Mouse (Mus musculus): ENCODE results near the gene Ppdpf.

Gene Ppdpf

DNA sequence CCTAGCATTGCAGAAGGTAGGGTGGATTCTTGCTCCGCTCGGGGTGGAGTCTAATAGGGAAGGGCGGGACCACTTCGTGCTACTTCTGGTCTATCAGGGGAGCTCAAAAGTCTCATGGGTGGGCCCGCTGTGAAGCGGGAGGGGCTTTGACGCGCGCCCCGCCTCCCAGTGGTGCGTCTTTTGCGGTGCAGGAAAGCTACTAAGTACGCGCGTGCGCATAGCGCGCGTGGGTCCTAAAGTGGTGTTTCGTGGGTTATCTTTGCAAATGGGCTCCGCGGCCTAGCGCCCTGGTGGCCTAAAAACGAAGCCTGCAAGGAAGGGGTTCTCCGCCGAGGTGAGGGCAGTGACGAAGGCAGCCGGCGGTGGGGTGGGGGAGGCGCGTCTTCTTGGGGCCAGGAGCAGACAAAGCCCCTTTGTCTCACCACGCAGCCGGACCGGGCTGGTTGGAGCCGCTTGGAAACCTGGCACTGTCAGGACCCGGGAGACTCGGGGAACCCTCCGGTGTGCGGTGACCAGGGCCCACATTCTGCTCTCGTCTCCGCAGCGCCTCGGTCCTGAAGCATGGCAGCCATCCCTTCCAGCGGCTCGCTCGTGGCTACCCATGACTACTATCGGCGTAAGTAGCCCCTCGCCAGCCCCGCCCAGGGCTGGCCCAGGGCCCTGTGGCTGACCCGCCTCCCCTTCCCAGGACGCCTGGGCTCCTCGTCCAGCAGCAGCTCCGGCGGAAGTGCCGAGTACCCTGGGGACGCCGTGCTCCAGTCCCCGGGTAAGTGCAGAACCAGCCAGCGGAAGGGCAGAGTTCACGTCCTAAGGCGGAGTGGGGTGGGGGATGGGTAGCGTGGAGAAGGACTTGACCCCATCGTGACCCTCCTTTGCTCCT, at the start of gene Ppdpf:
TSS of gene Ppdpf (plus strand) at position 127 of the 880 bp plus-strand sequence.
- peak; percentile 95 to 97 for DNase-seq

DNA sequence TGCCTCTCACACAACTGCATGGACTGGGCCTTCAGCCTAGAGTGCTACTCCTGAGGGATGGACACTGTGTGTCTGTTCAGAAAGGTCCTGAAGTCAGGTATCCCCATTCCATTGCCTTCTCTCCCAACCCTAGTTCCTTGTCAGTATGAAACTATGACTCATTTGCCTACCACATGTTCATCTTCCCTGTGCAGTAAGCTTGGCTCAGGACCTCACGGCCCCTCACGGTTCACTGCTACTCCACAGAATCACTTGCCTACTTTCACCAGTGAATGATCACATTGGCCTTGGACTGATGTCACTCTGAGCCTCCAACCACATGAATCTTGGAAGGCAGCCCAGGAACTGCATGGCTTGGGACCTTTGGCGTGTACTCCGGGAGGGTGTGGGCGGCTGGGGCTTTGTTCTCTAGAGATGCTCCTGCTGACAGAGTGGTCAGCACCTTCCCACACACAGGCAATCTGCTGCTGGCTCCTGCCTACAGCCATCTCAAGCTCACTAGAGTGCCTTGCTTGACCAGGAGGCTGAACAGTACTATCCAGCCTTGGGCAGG, 47.3 kb upstream of the Ppdpf start:
- no peak for DNase-seq

DNA sequence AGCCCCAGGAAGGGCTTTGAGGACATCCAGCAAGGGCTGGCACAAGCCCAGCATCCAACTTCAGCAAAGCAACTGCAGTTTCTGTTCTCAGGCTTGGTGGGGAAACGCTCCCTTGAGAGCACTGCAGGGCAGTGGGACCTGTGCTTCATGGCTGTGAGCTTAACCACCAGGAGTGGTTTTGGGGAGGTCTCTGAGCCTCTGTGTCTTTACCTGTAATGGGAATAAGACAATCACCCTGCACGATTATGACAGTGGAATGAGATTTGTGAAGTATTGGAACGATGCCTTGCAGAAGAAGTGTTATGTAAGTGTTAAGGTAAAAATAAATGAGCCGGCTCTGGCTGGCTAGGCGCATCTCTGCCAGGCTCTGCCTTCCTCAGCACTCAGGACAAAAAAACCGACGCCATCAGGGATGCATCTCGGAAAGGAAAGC, 44.3 kb upstream of the Ppdpf start:
- DNase-seq: no peak

DNA sequence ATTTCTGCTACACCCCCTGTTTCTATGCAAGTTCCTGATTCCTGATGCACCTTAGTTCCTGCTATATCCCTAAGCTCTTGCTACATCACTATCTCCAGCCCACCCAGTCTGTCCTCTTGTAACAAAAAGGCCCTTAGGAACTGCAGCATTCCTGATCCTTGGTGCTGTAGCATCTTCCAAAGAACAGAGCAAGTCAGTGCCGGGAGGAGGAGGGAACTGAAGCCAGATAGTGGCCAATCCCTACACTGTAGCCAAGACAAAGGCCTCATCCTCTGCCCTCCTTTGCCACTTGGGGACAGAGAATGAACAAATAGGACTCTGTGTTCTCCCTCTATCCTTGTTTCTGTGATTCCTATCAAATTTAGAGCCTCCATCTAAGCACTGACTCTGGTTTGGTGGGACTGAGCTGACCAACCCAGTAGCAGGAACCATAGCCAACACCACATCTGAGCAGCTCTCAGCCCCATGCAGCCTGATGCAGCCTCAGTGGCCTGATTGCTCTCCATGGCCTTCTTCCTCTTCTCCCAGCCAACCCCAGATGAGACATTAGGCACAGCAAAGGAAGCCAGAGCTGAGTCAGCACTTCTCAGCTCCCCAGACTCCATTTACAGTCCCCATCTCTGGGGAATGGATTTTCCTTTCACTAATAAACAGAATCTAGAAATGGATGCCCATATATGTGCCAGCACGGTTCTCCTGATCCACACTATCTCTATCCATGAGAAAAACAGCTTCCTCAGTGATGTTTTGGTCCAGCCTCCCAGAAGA, 43.4 kb upstream of the Ppdpf start:
- DNase-seq: no peak

DNA sequence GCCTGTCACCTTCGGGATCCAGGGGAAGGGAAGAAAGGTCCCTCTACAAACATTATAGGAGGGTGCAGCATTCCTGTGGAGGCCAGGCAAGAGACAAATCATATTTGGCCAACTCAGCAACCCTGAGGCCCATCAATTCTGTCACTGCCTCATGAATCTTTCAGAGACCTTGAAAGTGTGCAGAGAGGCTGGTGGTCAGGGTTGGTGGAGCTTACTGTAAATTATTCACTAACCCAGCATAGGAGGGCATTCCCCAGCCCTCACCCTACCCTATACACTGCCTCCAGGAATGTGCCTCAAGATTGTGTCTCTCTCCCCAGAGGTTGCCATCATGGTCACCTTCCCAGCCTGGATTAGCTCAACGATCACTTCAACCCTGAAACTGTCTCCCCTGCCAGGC, 42.4 kb upstream of the Ppdpf start:
- no peak for DNase-seq

DNA sequence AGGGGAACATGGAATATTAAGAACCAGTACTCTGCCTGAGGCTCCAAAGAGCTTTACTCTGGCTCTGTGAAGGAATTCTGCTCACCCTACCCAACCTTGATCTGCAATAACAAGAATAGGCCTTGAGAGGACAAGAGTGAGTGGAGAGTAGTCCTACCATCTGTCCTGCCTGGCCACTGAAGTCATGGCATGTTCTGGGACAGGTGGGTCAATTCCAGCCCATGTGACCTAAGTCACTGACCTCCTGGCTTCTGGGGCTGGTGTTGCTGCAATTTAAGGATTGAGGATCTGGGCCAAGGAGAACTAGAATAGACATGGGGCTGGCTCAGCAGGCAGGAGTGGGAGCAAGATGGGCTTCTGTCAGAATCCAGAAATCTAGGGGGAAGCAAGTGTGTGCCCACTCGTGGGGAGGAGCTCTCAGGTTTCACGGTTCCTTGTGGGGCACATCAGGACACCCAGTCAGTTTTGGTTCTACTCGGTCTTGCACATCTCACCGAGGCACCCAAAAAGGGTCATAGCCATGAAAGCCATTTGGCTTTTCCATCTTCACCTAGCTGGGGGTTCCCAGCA, 40.0 kb upstream of the Ppdpf start:
- DNase-seq: no peak

DNA sequence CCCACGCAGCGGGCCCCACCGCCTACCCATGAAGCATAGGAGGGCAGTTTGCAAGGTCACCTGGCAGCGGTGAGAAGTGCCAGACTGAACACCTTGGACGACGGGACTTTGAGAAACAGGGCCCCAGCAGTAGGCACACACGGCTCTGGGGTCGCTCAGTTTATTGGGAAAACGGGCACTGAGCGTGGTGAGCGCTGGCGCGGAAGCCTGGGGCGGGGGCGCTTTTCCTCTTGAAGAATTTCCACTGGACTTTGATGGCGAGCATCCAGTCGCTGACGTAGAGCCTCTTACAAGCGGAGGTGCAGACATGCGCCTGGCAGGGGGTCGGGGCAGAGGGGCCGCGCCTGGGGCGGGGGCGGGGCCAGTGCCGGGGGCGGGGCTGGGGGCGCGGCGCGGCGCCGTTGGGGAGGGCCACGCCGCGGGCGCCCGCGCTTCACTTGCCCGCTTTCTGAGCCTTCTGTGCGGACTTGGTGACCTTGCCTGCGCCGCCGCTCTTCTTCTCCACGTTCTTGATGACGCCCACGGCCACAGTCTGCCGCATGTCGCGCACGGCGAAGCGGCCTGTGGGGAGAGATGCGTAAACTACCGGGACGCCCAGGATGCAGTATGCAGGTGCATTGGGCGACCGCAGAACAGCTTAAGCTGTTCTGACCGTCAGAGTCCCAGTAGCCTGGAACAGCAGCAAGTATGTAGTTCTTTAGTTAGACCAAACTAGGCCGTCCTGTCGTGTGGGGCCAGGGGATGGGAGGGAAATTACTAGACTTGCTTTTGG, 39.3 kb upstream of the Ppdpf start:
- DNase-seq: peak; percentile 49 to 73

DNA sequence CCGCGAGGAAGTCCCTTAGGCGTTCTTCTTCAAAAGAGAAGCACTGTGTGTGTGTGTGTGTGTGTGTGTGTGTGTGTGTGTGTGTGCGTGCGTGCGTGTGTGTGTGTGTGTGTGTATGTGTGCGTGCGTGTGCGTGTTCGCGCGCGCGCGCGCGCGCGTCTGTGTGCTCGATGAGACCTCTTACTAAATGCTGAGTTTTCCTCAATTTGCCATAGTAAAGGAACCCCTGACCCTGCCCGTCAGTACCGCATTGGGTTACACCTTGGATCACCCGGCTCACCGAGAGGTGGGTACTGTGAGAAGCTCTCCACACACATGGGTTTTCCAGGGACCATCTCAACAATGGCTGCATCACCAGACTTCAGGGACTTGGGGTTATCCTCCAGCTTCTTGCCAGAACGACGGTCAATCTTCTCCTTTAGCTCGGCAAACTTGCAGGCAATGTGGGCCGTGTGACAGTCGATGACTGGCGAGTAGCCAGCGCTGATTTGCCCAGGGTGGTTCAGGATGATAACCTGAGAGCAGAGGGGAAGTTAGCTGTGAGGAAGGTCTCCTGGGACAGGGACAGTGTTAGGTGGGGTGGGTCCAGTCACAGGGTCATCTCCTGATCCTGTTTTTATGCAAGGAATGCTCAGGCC, 38.6 kb upstream of the Ppdpf start:
- DNase-seq: no peak

DNA sequence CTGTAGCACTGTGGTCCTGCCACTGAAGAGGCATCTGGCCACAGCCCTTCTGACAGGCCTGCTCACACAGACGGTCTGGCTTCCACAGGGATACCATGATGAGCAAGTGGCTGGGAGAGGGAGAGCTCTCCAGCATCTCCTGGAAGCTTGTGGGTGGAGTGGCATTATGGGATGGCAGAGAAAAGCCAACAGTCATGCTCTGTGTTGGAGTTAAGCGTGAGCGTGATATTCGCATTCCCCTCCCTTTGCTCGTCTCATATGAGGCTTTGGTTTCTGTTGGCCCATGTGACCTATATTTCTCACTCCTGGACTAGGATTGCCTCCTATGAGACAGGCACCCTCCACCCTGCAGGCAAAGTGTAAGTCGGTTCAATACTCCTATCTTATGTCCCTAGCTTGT, 36.8 kb upstream of the Ppdpf start:
- DNase-seq: no peak

DNA sequence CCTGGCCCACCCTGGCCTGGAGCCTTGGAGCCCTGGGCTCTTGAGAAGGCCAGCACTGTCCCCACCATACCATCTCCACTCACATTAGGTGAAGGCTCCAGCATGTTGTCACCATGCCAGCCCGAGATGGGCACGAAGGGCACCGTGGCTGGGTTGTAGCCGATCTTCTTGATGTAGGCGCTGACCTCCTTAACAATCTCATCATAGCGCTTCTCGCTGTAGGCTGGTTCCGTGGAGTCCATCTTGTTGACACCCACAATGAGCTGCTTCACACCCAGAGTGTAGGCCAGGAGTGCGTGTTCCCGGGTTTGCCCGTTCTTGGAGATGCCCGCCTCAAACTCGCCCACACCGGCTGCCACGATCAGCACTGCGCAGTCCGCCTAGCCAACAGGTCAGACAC, 34.3 kb upstream of the Ppdpf start:
- DNase-seq: no peak

DNA sequence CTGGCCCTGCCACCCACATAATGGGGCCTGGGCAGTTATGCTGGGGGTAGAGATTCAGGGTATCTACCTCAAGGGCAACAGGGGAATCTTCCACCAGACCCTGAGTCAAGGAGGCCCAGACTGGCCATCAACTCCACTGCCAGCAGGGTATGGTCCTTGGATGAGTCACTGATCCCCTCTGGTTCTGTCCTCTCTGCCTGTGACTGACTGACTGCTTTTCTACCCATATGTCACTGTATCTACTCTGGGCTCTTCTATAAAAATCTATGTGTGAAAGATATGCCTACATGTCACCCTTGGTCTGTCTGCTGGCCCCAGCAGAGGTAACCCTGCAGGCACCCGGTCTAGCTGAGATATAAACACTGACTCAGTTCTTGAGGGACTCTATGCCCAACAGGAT, 33.9 kb upstream of the Ppdpf start:
- no peak for DNase-seq

DNA sequence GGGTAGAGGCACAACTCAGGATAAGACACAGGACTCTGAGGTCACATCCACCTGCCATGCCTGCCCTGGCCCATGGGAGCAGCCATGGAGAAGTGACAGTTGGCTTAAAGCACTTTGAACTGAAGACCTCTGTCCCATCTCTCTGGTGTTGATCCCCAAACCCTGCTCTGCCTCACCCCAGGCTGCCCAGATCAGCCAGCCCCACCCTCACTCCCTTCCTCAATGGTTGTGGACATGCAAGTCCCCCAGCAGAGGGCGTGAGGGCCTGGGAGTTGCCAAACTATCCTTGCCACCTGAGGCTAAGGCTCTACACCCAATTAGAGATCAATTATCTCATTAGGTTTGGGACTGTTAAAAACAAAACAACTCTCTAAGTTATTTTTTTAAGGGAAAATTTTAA, 33.2 kb upstream of the Ppdpf start:
- DNase-seq: peak; percentile 4 to 58

DNA sequence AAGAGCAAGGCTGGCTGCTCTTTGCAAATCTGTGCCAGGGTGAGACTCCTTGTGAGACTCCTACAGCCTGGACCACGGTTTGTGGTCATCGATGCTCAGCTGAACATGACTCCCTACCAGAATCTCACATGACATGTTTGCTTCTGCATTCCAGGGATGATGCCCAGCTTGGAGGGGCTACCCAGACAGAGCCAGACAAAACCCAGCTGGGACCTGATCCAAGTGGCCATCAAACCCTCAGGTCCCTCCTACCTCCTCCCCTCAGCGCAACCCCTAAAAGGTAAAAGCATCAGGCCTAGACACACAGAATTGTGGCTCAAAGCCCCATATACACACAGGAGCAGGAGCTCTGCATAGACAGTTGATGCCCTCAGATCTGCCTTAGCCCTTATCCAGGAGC, 32.7 kb upstream of the Ppdpf start:
- no peak for DNase-seq

DNA sequence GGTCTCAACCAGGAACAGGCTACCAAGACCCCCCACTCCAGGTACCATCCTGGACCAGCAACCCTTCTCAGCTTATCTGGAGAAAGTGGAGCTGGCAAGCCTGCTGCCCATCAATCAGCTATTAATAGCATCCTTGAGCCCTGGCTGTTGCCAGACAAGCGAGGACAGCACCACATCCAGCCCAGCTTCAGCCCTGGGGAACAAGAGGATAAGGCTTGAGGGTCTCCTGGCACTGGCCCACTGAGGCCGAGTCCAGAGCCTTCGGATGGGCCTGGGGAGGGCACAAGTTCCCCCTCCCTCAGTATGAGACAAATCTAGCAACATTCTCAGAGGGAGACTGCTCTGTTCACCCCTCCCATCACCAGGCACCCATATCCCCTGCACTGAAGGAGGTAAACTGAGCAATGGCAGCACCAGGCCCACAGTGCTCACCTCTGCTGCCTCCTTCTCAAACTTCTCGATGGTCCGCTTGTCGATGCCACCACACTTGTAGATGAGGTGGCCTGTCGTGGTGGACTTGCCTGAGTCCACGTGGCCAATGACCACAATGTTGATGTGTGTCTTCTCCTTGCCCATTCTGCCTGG, 32.1 kb upstream of the Ppdpf start:
- no peak for DNase-seq

DNA sequence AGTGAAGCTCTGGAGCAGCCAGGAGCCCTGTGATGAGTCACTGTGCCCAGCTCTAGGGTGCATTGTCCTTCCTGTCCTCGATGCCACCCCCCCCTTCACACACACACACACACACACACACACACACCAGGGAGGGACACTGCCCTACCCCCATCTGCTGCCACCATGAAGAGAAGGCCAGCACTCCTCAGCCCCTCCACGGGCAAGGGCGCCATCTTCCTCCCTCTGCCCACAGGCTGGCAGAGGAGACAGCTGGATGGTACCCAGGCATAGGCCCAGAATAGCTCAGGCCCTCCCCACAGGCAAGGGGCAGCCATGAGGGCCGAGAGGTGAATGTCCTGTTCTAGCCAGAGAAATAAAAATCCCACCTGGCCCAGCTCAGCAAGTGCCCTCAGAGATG, 31.2 kb upstream of the Ppdpf start:
- DNase-seq: no peak

DNA sequence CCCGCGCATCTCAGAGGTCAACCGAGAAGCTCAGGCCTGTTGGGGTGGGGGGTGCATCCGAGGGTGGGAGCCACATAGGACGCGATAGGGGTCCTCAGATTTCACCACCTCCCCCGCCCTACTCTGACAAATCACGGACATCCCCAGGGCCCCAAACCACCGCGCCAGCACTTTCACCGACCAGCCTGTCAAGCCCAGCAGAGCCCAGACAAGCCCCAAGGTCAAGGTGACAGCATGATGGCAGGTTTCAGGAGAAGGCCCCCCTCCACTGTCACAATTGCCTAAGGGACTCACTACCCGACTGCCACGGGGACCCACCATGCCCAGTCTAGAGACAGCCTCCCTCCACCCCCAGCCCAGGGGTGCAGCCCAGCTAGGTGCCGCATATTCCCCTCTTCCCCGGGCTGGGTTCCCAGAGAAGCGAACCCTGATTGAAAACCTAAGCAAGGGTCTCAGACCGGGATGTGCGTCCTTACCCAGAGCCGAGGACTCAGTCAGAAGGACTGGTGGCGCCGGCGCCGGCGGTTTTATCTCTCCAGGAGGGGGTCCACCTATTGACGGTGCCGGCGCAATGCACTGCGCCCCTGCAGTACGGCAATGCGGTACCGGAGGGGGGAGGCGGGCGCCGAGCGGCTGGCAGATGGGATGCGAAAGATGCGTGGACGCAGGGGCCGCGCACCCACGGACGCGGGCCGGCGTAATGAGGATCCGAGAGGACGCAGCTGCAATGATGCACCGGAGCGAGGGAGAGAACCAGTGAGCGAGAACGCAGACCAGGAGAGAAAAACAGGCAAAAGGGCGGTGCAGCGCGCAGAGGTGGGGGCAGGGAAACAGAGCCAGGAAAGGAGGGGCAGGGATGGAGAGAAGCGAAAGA, 30.6 kb upstream of the Ppdpf start, which contains the start of gene Eef1a2:
TSS of gene Eef1a2 (minus strand) at position 767 of the 874 bp plus-strand sequence.
- no peak for DNase-seq

DNA sequence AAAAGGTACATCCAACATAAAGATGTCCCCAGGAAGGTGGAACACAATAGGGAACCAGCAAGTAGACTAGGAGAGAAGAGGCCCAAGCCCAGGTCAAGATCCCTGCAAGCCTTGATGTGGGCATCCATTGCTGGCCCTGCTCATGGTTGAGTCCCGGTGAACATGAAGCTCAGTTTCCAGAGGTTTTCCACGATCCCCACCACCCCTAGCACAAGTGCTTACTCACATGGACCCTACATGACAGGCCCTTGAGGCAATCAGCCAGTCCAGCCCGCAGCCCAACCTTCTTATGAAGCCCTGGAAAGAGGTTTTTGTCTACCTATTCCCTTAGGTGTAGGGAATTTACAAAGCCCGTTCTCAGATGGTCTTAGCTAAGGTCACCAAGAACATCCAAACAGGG, 29.9 kb upstream of the Ppdpf start:
- DNase-seq: no peak

DNA sequence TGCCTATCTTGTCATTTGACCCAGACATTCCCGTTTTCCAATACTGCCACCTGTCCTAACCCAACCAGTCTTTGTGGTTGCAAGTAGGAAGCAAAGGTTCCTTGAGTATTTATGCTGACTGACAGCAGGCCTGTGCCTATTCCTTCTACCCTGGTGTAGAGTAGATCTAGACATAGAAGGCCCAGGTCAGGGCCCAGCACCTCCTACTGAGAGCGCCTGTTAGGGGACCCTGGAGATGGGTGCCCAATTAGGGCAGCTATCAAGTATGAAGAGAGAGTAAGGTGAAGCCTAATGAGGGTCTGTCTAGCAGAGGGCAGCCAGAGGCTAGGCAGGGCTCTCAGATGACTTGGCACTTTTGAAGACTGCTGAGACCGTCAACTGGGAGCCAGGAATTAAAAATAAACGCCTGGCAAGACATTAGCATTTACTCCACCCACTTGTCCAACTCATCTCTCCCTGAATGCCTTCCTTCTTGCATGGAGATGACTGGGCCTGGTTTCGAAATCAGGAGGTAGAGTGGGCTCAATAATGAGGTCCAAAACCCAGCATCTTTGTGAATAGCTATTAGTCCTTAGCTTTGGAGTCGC, 29.2 kb upstream of the Ppdpf start:
- no peak for DNase-seq

DNA sequence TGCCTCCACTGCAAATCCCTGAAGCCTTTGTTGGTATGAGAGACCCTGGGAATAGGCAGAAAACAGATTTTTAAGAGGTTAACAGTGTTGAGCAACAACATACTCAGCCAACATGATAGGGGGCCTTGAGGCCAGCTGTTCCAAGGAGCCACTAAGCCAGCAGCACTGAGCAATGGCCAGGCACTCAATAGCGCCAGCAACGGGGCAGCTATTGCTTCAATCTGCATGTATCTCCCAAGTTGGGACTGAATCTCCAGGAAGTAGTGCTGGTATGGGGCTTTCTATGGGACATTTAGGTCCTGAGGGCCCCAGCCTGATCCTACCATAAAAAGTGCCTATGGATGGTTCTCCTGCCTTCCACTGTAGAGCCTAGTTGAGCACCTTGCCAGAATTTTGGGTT, 28.6 kb upstream of the Ppdpf start:
- no peak for DNase-seq

DNA sequence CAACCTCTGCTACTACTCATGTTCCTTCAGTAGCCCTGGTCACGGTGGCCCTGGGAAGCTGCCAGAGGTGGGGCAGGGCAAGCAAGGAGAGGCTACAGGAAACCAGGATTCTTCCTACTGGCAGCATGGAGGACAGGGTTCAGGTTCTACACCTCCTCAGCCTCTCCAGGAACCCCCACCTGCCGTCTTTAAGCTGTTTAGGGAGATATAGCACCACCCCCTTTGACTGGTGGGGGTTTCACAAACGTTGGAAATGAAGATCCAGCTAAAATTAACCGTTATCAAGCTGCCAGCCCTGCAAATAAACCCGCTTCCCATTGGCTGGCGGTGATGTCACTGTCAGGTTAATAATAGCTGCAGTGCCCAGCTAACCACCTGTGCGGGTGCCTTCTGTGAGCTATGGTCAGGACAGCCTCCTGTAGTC, 27.9 kb upstream of the Ppdpf start:
- DNase-seq: no peak
